Mouse (Mus musculus) small intestine, adult 2 months (tissue): ENCODE measurements at regions not wholly inside any gene's neighbourhood (a gene's known extent, or its start where the extent isn't known, plus 50 kb on each side); places are given as distances from the start of the nearest gene placed in this dataset.

ENCODE experiments used
- CTCF ChIP-seq: fragments of 200-500 bp; IDR thresholded peaks from 2 replicates; pipeline ENCODE4 v1.5.1; 2012; ENCODE audit warnings: low read depth, mild to moderate bottlenecking, control low read depth, inconsistent platforms, low read length, moderate library complexity, mixed read lengths; ENCODE audit not compliant: insufficient replicate concordance, insufficient read length; ENCODE audit errors: extremely low read depth
- POLR2A ChIP-seq: fragments of 200-500 bp; IDR thresholded peaks from 2 replicates; pipeline ENCODE4 v1.6.1; 2012; ENCODE audit warnings: low read depth, mild to moderate bottlenecking, control low read depth, inconsistent platforms, low read length, moderate library complexity

DNA sequence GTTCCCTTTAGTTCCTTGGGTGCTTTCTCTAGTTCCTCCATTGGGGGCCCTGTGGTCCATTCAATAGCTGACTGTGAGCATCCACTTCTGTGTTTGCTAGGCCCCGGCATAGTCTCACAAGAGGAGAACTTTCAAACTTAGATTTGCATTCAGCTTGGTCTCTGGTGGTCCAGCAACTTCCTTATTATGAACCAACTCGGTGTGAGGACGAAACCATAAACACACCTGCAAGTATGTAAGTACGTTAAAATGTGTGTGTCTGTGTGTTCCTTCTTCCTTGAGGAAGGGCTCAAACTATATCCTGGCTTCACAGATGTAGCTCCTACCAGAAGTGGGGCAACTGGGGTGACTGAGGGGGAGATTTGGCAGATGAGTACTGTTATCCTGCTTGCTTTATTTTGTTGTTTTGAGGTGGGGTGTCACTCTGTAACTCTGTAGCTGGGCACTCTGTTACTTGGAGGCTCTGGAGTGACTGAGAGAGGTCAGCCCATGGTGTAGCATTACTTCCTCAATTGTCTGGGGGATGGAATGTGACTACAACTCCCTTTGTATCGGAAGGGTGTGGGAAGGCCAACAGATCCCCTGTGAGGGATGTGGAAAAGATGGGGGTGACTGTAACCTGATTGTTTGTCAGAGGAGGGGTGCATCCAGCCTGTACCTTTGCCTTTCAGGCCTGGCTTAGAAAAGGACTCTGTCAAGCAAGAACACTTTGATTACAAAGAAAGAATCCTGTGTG lies 94.9 kb upstream of the Thpo start:
- TF ChIP-seq POLR2A: no peak
- no peak for TF ChIP-seq CTCF
